Mouse (Mus musculus): ENCODE data around the gene Fhad1.
A peak's percentile ranks its signal among the peaks of the same experiment; 100 is the strongest.
"Not testable (repeated sequence)": the region's sequence is repeated elsewhere in the genome, so short reads cannot be mapped to it uniquely, and the experiment has no call there.

Fhad1 gene

GRCm38 (mm10) chr4:142039662-142040353, 24.9 kb upstream of the Fhad1 start:
- no peak for DNase-seq

GRCm38 (mm10) chr4:142037897-142038296, 23.0 kb upstream of the Fhad1 start:
- DNase-seq = no peak

- DNase-seq = no peak
Observed at GRCm38 (mm10) chr4:142028533-142028932, 13.7 kb upstream of the Fhad1 start.

DNA sequence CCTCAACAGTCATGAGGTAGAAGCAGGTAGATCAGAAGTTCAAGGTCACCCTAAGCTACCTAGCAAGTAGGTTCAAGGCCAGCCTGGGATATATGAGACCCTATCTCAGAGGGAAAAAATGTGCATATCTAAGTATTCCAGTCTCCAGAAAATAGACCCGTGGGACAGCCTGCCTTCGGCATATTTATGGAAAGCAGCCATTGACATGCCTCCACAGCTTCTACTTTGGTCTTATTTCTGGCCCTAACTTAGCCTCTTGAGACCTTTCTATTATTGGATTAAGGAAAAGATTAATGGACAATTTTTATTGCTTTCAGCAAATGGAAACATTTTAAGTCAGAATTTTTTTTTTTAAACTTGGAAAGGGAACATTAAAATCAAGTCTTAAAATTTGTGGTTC, 12.1 kb upstream of the Fhad1 start:
- DNase-seq = no peak

DNA sequence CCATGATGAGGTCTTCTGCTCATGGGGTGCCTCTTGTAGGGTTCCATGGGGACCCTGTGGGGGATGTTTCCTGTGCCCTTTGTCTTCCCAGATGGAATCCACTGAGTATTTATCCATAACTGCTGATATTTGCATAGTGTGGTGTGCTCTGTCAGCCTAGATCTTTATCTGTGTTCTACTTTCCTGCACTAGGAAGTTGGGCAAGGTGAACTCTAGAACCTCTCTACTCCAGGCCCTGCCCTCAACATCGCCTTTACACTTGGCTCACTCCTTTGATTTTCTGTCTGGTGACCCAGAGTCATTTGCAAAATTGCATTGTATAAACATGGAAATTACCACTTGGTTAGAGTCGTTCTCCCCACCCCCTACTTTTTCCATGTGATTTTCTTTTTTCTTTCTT, 9.7 kb upstream of the Fhad1 start:
- DNase-seq = no peak

DNA sequence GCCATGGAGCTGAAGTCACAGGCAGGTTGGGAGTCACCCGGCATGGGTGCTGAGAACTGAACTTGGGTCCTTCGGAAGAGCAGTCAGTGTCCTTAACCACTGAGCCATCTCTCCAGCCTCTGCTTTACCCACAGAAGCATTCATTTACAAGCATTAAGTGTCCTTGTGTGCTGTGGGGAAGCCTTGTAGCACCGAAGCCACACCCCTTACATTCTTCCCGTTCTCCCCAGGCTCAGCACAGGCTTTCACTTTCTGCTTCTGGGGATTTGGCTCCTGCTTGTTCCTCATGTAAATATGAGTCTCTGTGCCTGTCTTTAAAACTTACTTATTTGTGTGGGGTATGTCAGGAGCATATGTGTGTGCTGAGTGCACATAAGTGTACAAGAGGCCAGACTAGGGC, 8.3 kb upstream of the Fhad1 start:
- no peak for DNase-seq

- DNase-seq = no peak
Observed at GRCm38 (mm10) chr4:142017686-142018085, 2.8 kb upstream of the Fhad1 start.

GRCm38 (mm10) chr4:142011236-142011635, 3.6 kb downstream of the Fhad1 start:
- DNase-seq = no peak

- no peak for DNase-seq
Observed at GRCm38 (mm10) chr4:142010441-142010840, 4.4 kb downstream of the Fhad1 start.

- DNase-seq = no peak
Observed at GRCm38 (mm10) chr4:142008206-142008605, 6.7 kb downstream of the Fhad1 start.

GRCm38 (mm10) chr4:142000581-142000980, 14.3 kb downstream of the Fhad1 start:
- DNase-seq = no peak

- no peak for DNase-seq
Observed at GRCm38 (mm10) chr4:141999494-142000074, 15.3 kb downstream of the Fhad1 start.

GRCm38 (mm10) chr4:141998282-141998821, 16.5 kb downstream of the Fhad1 start:
- no peak for DNase-seq

DNA sequence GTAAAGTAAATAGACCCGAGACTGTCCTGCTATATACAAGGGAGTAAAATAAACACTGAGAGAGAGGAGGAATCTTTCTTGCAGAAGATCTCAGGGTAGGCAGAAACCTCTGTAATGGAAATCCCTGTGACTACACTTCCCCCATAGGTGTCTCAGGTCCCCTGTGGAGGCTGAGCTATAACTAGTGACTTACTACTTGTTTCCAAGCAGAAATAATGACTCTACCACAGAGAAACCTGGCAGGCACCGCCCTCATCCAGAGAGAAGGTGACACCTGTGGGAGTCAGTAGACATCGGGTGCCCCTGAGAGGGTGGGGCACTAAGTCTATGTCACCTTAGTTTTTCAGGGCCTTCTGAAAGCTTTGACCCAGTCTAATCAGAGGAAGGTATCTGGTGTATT, 18.0 kb downstream of the Fhad1 start:
- DNase-seq = no peak

- no peak for DNase-seq
Observed at GRCm38 (mm10) chr4:141996086-141996485, 18.8 kb downstream of the Fhad1 start.

DNA sequence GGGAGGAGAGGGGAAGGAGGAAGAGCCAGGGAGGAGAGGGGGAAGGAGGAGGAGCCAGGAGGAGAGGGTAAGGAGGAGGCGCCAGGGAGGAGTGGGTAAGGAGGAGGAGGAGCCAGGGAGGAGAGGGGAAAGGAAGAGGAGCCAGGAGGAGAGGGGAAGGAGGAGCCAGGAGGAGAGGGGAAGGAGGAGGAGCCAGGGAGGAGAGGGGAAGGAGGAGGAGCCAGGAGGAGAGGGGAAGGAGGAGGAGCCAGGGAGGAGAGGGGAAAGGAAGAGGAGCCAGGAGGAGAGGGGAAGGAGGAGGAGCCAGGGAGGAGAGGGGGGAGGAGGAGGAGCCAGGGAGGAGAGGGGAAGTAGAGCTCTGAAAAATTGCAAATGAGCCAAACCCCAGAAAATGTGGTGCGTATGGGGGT, 20.8 kb downstream of the Fhad1 start:
- DNase-seq = not testable (repeated sequence)

GRCm38 (mm10) chr4:141993347-141994061, 21.4 kb downstream of the Fhad1 start:
- no peak for DNase-seq

GRCm38 (mm10) chr4:141992530-141993204, 22.2 kb downstream of the Fhad1 start:
- DNase-seq = no peak

GRCm38 (mm10) chr4:141988178-141988577, 26.7 kb downstream of the Fhad1 start:
- no peak for DNase-seq

GRCm38 (mm10) chr4:141983689-141984088, 31.2 kb downstream of the Fhad1 start:
- peak; percentile 55 for DNase-seq

GRCm38 (mm10) chr4:141981475-141981874, 33.4 kb downstream of the Fhad1 start:
- no peak for DNase-seq

GRCm38 (mm10) chr4:141978582-141978981, 36.3 kb downstream of the Fhad1 start:
- no peak for DNase-seq

DNA sequence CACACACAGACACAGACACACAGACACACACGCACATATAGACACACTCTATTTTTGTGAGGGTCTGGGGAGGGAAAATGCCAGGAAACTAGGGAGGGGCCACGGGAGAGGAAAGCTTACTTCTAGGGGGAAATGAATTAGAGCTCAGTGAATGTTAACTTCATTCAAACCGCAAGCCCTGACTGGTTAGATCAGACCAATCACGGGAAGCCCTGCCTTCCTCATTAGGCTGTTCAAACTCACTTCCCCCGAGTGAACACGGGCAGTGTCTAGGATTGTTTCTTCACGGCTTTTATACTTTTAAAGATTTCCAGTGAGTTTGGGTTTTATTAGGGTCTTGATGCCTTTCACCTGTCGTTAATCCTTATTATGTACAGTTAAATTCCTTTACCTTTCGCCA, 37.5 kb downstream of the Fhad1 start:
- DNase-seq = no peak

All from right cerebral cortex, postnatal 14 days (tissue).